Mouse (Mus musculus) mouse embryonic stem cell (cell line): ENCODE results near the gene Iqcg.

Experiments
- in situ Hi-C, 2 experiments: fragments of 300-500 bp; cut with MboI; formaldehyde crosslinking; loops; 1 replicate in 1 of 2; 3 replicates in 1 of 2; pipeline ENCODE4 v1.14.3; 2019 to 2020; ENCODE audit warnings: low sequenced_read_pairs in 2 of 2, low pct_unique_long_range_greater_than_20kb in 1 of 2, mixed read lengths in 1 of 2; ENCODE audit not compliant: unreplicated experiment in 1 of 2

The Iqcg gene

DNA sequence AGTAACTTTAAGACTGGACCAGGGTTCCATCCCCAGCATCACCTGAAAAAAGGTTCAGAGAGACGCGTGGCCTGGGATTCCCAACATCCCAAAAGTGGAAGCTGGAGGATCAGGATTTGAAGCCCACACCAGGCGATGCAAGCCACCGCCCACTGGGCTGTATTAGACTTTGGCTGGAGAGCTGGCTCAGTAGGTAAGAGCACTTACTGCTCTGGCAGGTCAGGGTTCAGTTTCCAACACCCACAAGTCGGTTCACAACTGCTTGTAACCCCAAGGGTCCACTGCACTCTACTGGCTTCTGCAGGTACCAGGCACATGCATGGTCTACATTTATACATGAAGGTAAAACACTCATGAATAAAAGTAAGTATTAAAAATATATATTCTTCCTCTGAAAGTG lies 42.2 kb downstream of the Iqcg start:
- in situ Hi-C loops, result no loop called here

GRCm38 (mm10) chr16:33010166-33010565 lies 45.9 kb downstream of the Iqcg start:
- in situ Hi-C loops, result no loop called here

- in situ Hi-C loops, result no loop called here
Observed at GRCm38 (mm10) chr16:33007436-33007835, 48.6 kb downstream of the Iqcg start.

GRCm38 (mm10) chr16:33006888-33007287 lies 49.1 kb downstream of the Iqcg start:
- in situ Hi-C loops, result no loop called here

- in situ Hi-C loops, result no loop called here
Observed at GRCm38 (mm10) chr16:33005216-33005615, 50.8 kb downstream of the Iqcg start.

GRCm38 (mm10) chr16:32992158-32992557 lies 63.9 kb downstream of the Iqcg start:
- in situ Hi-C loops, result no loop called here

DNA sequence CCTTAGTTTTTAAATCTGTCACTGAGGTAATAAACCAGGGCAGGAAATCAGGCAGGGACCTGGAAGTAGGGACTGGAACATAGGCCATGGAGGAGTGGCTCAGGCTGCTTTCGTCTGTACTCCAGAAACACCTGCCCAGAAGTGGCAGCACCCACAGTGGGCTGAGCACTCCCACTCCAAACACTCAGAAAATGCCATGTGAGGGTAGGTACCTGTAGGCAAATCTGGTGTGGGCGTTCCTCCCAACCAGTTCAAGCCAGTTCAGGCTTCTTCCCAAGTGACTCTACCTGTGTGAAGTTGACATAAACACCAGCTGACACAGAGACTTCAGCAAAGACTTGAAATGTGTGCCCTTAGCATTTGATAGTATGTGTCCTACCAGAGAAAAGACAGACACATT lies 71.4 kb downstream of the Iqcg start:
- in situ Hi-C loops, result no loop called here

DNA sequence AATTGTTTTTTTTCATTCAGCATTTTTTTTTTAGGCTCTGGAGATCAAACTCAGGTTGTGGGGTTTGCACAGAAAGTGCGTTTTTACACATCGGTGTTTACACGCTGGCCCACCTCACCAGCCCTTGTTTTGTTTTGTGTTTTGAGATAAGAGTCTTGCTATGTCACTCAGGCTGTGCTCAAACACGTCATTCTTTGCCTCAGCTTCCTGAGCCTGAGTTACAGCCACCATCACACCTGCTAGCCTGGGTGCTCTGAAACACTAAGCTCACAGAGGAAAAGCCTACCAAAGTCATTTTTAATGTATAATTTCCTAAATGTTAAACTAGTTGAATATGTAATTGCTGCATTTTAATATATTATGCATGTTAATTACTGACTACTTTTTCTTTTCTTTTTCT lies 74.6 kb downstream of the Iqcg start:
- in situ Hi-C loops, result no loop called here

DNA sequence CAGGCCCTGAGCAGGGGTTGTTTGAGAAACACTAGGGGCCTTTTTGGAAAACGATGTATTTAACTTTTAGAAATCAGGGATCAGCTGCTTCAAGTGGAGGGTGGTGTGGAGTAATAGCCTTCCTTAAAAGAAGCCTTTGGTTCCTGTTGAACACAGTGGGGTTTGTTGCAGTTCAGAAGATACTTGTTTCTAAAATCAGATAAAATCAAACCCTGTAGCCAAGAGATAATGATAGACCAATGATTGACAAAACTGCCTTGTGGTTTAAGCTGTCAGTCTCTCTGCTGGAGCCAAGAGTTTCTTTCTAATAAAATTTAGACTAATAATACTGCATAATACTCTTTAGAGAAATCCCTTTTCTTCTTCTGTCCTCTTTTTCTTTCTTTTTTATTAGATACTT lies 75.8 kb downstream of the Iqcg start:
- in situ Hi-C loops, result no loop called here

DNA sequence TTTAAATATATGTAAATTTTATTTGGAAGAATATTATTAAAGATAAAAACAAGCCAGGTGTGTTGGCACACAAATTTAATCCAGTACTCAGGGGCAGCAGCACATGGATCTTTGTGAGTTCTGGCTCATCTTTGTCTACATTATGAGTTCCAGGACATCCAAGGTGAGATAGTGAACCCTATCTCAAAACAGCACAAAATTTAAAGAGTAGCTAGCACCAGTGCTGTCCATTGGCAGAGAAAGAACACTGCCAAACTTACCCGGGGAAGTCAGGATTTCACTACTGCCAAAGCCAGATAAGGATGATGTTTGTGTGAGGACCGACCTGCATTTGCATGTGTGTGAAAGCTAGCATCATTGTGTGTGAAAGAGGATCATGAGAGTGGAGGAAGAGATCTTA lies 83.0 kb downstream of the Iqcg start:
- in situ Hi-C loops, result no loop called here

DNA sequence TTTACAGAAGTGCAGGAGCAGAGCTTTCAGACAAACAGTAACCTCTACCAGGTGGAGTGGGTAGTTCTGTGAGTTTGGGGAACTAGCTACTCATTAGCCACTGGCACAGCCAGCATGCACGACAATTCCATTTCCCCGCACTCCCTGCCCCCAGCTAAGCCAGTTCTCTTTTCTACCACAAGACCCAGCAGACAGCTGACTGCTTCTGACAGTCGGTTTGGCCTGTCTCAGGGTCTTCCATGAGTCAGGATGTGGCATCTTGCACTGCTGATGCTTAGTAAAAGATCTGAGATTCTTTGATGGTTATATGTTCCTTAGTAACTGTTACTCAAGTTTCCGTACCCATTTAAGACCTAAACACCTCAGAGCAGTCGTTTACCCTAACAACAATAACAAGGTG lies 83.5 kb downstream of the Iqcg start:
- in situ Hi-C loops, result no loop called here
